Mouse (Mus musculus) neutrophil, adult 5-6 weeks (primary cell): ENCODE results near the gene Eipr1. TPM values are rescaled to one million over a fixed set of nuclear protein-coding genes. Genes with fewer than 3 reads are reported as not detected.
"Not testable (repeated sequence)": the region's sequence is repeated elsewhere in the genome, so short reads cannot be mapped to it uniquely, and the experiment has no call there.

Source experiments
- ATAC-seq: fragments of 151-379, 151-347 bp; 2 replicates; pipeline ENCODE4 v1.8.0; 2017; ENCODE audit warnings: mild to moderate bottlenecking, moderate TSS enrichment; ENCODE audit not compliant: insufficient number of reproducible peaks, poor library complexity, low FRiP score, severe bottlenecking; ENCODE audit errors: extremely low read depth
- total RNA-seq: library from RNA; stranded (forward); fragments of 200-1000 nt; gene quantifications from 2 replicates; pipeline ENCODE4 v1.2.3, GENCODE M21; 2017

Gene Eipr1
- total RNA-seq, 1 experiment from 2014 or later = 13.0 TPM

DNA sequence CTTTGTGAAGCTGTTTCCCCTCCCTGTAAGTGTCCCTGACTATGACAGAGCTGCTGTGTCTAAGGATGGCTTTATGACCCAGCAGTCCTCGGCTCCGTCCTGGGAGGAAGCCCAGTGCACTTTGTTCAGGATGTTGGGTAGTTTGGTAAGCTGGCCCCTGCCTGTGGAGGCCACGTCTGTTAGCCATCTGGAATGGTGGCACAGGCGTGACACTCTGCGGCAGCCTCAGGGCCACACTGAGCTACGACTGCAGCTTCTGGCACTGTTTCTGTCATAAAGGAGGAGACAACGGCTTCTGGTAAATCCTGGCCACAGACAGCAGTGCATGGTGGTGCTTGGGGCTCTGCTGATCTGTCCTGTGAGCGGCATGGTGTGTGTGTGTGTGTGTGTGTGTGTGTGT lies 159.0 kb downstream of the Eipr1 start:
- no peak for ATAC-seq

DNA sequence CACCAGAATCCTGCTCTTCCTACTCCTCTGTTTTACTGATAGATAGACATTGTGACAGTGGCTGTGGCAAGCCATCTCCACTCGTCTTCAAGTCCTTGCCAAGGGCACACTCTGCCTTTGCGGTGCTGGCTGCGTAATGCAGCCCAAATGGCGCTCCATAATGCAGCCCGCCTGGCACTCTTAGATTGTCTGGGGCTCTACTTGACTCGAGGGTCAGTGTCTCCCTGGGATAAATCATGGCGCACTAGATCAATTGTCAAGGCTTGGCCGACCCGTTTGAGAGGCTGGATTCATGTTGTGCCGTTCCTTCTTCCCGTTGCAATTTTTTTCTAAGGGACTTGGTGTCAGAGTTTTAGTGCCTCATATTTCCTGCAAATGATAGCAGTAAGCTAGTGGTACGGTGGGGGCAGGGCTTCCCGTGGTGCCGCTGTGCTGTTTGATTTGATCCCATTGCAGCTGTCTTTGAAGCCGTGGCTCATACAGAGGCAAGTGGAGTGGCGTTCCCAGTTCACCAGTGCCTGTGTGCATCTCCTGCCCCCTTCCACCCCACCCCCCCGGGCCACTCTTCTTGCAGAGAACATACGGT lies 160.8 kb downstream of the Eipr1 start:
- ATAC-seq = no peak

DNA sequence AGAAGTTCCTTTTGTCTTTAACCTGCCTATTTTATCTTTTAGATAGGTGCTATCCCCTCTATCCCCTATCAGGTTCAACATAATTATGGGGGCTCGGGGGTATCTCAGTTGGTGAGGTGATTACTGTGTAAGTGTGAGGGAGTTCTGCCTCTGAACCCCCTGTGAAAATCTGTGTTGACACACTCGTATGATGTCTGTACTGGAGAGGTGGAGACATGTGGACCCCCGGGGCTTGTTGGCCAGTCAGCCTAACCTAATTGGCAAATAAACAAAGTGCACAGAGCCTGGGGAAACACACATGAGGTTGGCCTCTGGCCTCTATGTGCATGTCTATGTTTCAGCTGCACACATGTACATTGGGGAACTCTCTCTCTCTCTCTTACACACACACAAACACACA lies 161.5 kb downstream of the Eipr1 start:
- no peak for ATAC-seq

DNA sequence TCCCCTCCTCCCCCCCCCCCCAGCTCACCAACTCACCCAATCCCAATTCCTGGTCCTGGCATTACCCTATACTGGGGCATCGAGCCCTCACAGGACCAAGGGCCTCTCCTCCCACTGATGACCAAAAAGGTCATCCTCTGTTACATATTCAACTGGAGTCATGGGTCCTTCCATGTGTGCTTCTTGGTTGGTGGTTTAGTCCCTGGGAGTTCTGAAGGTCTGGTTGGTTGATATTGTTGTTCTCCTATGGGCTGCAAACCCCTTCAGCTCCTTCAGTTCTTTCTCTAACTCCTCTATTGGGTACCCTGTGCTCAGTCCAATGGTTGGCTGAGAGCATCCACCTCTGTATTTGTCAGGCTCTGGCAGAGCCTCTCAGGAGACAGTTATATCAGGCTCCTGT lies 162.5 kb downstream of the Eipr1 start:
- not testable (repeated sequence) for ATAC-seq

Other genes with a start within 250 kb of the Eipr1 start
- gene Dcdc2c, start 199.4 kb upstream of the Eipr1 start, total RNA-seq = 0.58 and 0.98 TPM in 2 replicates
- gene Allc, start 169.3 kb upstream of the Eipr1 start, total RNA-seq = not detected in 2 replicates
- gene Colec11, start 128.4 kb upstream of the Eipr1 start, total RNA-seq = not detected in 2 replicates
- 1,783 and 2,010 TPM in 2 replicates for gene Rps7, start 115.8 kb upstream of the Eipr1 start, total RNA-seq
- gene Rnaseh1, start 102.2 kb upstream of the Eipr1 start, total RNA-seq = 17.7 and 18.0 TPM in 2 replicates
- 7.4 and 10.9 TPM in 2 replicates for gene Adi1, start 76.6 kb upstream of the Eipr1 start, total RNA-seq
- 41.9 and 44.4 TPM in 2 replicates for gene Trappc12, start 1.3 kb upstream of the Eipr1 start, total RNA-seq